Mouse (Mus musculus): Measurements from ENCODE around the gene Abhd2. TPM values are rescaled to one million over a fixed set of nuclear protein-coding genes. Genes with fewer than 3 reads are reported as not detected.

Abhd2 gene
- total RNA-seq, 2 experiments from 2014 or later = 121 to 124 TPM

DNA sequence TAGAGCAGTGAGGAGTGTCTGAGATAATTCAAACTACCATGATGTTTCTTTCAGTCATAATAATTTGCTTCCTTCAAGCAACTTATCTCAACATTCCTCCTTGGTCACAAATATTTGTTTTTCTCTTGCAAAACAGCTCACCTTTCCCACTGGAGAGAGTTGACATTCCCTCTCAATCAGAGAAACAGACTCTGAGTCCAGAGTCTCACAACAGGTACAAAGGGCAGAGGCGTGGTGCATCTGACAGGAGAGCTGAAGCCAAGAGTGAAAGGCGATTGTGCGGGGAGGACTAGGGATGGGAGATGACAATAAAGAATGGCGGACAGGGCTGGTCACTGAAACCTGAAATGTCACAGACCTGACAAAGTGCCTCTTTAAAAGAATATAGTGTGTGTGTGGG is 16.3 kb upstream of the Abhd2 start:
- intact Hi-C loops (cut with DNase I) = no loop called here
- no peak for DNase-seq (ENCODE audit: extremely low spot score in 1 of 2, low spot score in 2 of 2)

DNA sequence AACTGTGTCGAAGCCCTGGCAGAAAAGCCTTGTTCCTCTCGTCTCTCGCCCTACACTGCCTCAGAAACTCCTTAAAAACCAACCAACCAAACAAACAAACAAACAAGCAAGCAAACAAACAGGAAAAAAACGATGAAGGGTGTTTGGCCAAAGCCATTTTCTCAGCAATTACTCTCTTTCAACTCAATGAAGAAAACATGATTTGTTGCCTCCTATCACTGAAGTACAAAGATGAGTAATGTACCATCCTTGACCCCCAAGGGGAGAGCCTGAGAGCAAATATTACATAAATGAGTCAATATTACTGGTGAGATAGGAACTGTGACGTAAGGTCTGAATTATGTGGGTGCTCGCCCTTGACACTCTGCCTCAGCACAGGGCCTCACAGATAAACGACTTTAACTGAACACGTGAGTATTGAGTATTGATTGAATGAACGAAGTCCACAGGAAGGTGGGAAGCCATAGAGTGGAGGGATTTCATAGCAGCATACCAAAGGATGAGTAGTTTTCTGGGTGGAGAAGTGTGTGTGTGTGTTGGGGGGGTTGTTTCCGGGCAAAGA is 13.9 kb upstream of the Abhd2 start:
- no peak for DNase-seq (ENCODE audit: extremely low spot score in 1 of 2, low spot score in 2 of 2)
- intact Hi-C loops (cut with DNase I) = no loop called here

DNA sequence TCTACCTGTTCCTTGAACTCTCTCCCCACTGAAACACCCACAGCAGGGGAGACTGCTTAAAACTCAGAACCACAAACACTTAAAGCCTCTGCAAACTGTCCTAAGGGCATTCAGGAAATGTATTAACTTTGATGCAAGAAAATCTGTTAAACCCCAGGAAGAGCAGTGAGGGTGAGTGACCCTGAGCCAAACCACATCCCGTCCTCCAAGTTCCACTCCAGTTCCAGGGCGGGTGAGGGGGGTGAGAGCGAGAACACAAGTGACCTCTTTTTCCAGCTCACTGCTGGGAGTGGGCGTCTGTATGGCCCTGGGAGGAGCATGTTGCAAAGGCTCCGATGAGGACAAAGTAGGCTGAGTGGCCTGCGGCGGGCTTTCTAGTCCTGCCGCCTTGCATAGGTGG is 10.5 kb upstream of the Abhd2 start:
- DNase-seq (ENCODE audit: extremely low spot score in 1 of 2, low spot score in 2 of 2) = peak in 1 of 2 experiments; percentile 63

DNA sequence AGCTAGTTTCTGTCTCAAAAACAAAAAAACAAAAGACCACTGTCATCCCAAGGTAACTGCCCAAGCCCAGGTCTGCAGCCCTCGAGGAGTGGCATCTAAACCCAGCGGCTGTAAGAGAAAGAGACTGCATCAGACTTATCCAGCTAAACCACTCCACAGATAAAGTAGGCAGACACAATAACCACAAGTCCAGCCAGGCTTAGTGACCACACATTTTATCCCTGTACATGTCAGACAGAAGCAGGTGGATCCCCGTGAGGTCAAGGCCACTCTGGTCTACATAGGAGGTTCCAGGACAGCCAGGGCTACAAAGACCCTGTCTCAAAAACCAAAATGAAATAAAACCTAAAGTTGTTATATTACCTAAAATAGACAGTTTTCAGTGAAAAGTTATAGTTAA is 9.2 kb upstream of the Abhd2 start:
- intact Hi-C loops (cut with DNase I) = no loop called here
- no peak for DNase-seq (ENCODE audit: extremely low spot score in 1 of 2, low spot score in 2 of 2)

More for the DNA sequence above, 10.5 kb upstream of the Abhd2 start:
- intact Hi-C loops (cut with DNase I) = no loop called here

DNA sequence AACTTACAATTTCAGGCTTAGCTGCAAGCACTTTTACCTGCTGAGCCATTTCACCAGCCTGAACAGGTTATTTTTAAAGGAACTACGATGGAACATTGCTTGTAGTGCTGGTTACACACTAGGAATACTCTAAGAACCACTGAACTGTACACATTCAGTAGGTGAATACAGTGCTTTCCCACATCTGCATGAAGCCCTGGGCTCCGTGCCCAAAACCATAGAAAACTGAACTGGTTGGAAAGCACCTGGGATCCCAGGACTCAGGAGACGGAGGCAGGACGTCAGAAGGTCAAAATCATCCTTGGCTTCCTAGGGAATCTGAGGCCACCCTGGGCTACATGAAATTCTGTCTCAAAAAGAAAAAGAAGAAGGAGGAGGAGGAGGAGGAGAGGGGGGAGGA is 6.8 kb upstream of the Abhd2 start:
- intact Hi-C loops (cut with DNase I) = no loop called here
- DNase-seq (ENCODE audit: extremely low spot score in 1 of 2, low spot score in 2 of 2) = no peak

DNA sequence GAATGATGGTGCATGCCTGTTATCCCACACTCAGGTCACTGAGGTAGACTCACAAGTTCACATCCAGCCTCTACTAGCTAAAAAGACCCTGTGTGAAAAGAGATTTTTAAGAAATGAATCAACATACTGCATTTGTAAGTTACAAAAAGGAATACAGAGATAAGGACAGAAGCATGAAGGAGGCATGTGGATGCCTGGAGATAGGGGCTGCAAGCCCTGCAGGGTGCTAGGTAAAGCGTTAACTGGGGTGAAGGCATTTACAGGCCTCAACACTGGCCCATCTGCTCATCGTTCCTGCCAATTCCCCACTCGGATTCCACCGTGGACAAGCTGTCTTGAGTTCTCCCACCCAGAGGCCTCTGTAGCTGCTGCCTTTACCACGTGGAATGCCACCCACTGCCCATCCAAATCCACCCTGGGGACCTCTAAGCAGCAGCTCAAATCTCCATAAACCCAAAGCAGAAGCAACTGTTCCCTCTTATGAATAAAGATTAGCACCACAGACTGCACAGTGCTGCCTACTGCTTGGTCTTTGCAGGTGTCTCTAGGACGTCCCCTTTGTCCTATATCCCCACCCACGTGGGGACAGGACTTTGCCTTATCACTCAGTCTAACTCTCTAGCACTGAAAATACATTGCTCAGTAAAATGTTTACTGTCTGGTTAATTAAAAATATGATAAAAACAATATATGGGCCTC is 5.2 kb upstream of the Abhd2 start:
- intact Hi-C loops (cut with DNase I) = no loop called here
- no peak for DNase-seq (ENCODE audit: extremely low spot score in 1 of 2, low spot score in 2 of 2)

DNA sequence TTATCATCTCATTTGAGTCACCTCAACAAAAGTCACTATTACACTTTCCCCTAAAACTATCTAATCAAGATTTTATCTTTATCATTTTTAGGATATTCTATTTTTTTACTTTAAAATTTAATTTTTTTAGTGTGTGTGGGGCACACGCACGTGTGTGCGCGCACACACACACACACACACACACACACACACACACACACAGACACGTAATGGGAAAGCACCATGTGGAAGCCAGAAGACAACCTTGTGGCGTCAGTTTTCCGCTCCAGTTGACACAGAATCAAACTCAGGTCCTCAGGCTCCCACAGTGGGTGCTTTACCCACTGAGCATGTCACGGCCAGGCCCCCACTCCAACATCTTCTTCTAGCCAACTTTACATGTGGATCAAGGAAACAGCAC is 4.1 kb upstream of the Abhd2 start:
- no peak for DNase-seq (ENCODE audit: extremely low spot score in 1 of 2, low spot score in 2 of 2)
- intact Hi-C loops (cut with DNase I) = no loop called here

DNA sequence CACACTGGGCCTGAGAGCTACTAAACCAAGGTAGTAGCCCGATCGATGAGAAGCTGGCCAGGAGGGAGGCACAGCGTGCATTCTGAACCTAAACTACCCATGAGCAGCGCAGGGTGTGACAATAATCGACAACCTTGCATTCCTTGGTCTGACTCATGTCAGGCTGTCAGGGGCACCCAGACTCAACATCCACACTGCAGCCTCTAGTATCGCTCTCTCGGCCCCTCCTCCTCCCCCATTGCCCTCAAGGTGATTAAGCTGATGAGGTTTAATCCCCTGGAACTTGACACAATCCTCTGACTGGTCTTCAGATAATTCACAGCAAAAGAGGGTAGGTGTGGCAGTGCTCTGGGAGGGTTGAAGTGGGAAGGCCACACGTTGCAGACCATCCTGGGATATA is 3.6 kb upstream of the Abhd2 start:
- DNase-seq (ENCODE audit: extremely low spot score in 1 of 2, low spot score in 2 of 2) = no peak

DNA sequence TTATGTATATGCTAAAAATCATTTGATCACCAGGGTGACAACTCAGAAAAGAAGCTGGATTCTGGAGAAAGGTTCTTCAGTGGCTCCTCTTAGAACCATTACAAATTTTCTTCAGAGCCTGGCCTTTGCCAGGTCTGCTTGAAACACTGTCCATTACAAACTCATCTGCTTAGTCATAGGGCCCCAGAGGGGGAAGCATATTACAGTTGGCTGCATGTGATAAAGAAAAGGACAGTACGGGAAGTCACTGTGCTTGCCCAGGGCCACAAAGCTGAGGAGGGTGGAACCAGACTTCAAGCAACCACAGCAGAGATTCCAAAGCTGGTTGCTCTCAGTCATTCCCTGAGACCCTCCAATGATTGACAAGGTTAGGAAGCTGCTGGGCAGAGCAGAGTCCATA is 3.1 kb upstream of the Abhd2 start:
- no peak for DNase-seq (ENCODE audit: extremely low spot score in 1 of 2, low spot score in 2 of 2)
- intact Hi-C loops (cut with DNase I) = no loop called here

More for the DNA sequence above, 3.6 kb upstream of the Abhd2 start:
- intact Hi-C loops (cut with DNase I) = no loop called here

DNA sequence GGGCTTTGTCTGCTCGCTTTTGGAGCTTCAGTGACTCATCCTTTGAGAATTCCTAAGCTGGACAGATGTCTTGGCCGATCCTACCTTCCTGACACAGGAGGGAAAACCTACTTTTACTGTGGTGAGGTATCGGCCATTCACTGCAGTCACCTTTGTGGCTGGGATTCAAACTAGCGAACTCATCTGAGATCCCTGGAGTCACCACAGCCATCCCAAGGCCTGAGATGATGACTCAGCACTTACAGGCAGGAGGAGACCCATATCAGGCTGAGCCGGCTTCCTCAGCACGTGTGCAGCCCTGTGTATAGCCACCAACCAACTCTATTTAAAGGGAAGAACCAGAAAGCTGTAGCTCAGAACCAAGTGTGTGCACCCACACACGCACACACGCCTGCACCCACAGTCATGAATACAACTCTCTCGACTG is 2.0 kb upstream of the Abhd2 start:
- intact Hi-C loops (cut with DNase I) = no loop called here
- DNase-seq (ENCODE audit: extremely low spot score in 1 of 2, low spot score in 2 of 2) = peak in 1 of 2 experiments; percentile 43

DNA sequence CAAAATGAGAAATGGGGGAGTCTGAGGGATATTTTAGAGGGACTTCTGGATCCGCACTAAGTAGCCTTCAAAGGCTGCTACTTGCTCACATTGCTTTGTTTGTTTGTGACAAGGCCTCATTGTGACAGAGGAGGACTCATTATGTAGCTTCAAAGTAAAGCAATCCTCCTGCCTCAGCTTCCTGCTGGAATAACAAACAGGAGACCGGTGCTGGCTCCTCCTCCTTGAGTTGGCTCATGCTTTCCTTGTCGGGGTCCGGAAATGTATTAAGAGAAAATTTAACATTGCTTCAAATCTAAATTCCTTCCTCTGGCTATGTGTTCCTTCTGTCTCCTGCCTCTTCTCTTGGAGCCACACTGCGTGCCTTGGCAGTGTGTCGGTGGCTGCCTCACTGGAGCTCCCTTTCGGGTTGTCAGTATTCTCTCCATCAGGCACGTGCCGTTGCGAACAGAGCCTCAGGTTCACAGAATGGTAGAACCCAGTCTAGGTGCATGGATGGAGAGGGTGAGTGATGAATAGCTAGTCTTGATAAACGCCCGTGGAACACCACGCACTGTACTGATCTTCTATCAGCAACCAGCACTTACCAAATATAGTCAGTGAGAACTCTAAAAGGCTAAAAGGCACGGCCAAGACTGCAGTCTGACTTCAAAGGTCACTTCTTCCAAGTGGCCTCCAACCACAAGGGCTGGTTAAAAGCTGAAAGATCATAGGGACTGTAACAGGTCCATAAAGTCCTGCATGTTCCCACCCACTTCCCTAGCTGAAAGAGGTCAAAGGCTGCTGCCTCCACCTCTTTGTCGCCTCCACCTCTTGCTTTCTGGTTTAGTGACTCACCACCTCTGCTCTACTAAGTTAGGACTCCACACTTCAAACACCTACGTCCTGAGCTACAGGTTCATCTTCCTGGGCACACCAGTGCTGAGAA is 874 bp upstream of the Abhd2 start:
- DNase-seq (ENCODE audit: extremely low spot score in 1 of 2, low spot score in 2 of 2) = no peak

DNA sequence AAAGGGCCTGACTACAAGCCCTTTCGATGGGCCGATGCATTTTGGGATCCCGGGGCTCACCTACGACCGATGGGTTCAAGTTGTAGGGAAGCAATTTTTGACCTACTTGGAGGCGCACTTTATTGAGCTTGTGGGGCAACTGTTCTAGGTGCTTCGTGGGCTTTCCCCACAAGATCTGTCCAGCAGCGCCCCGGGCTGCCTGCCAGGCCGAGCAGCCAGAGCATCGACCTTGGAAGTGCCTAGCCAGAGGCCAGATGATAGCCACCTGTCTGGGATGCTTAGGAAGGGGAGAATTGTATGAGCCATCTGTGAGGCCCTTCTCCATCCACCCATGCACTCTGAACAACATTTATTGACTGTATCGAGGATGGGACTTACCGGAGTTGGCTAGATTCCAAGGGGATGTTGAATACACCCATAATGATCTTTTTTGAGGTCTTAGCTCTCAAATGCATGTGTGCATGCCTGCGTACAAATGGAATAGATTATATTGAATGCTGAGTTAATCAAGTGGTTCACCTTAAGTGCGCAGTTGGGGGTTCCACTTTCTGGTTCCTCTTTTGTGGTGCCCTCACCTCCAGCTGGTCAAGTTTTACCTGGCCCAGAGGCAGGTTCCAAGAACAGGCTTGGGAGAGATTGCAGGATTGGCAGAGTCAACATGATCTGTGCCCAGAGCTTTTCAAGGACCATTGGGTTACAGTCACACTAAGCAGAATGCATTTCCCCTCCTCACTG is 906 bp downstream of the Abhd2 start:
- intact Hi-C loops (cut with DNase I) = no loop called here
- peak in 1 of 2 experiments; percentile 61 for DNase-seq (ENCODE audit: extremely low spot score in 1 of 2, low spot score in 2 of 2)

More for the DNA sequence above, 874 bp upstream of the Abhd2 start:
- intact Hi-C loops (cut with DNase I) = no loop called here

DNA sequence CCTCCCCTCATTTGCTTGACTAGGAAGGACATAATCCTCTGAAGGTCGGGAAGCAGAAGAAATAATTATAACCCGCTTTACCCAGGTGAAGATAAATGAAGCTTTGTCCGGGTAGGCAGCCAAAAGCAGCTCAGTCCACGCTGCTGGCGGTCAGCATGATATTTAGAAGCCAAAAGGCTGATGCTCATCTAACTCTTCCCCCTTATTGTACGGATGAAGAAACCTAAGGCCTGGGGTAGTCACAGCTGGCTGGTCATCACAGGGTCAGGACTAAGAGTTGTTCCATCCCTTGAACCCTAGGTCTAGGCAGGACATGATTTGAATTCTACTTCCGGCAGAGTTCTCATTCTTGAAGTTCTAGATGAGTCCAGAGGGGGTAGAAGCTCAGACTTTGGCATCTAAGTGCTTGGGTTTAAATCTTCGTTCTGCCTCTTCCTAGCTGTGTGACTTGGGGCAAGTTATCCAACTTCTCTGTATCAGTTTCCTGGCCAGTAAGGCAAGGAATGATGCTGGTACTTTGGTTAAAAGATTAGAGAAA is 1.5 kb downstream of the Abhd2 start:
- intact Hi-C loops (cut with DNase I) = loop anchor here (5.0 kb wide), 1 partner anchor 38 kb away; no protein-coding TSS in a partner anchor
- DNase-seq (ENCODE audit: extremely low spot score in 1 of 2, low spot score in 2 of 2) = no peak

DNA sequence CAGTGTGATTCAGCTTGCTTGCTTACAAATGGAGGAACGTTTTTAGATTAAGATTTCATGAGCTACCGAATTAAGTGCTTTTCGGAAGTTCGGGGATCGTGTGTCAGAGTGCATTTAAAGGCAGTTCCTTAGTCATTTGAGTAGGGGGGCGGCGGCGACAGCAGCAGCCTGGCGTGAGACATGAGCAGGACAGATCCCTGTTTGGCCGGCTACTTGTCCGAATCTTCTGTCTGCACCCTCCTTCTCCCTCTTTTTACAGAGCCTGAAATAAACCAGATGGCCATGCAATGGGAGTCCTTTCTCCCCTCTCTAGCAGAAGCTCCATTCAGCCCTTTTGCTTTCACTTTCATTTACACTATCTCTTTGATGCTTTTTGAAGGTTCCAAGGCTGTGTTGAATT is 2.3 kb downstream of the Abhd2 start:
- intact Hi-C loops (cut with DNase I) = loop anchor here (5.0 kb wide), 1 partner anchor 37 kb away; no protein-coding TSS in a partner anchor

DNA sequence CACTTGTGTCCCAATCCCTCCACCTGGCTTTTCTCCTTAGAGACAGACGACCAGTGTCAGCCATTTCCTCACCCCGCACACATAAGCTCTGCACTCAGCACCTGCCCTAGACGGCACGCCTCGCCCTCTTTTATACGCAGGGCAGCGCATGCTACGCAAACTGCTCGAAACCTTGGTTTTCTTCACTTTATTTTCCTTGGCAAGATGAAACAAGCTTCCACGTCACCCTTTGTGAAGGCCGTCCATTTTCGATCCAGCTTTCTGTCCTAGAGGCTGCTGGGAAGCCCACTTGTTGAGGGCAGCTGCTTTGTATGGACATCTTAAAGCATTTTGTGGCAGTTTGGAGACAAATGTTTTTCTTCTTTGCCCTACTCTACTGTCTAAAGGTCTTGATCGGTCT is 5.4 kb downstream of the Abhd2 start:
- intact Hi-C loops (cut with DNase I) = loop anchor here (5.0 kb wide), 1 partner anchor 34 kb away; no protein-coding TSS in a partner anchor
- no peak for DNase-seq (ENCODE audit: extremely low spot score in 1 of 2, low spot score in 2 of 2)

More for the DNA sequence above, 2.3 kb downstream of the Abhd2 start:
- no peak for DNase-seq (ENCODE audit: extremely low spot score in 1 of 2, low spot score in 2 of 2)

DNA sequence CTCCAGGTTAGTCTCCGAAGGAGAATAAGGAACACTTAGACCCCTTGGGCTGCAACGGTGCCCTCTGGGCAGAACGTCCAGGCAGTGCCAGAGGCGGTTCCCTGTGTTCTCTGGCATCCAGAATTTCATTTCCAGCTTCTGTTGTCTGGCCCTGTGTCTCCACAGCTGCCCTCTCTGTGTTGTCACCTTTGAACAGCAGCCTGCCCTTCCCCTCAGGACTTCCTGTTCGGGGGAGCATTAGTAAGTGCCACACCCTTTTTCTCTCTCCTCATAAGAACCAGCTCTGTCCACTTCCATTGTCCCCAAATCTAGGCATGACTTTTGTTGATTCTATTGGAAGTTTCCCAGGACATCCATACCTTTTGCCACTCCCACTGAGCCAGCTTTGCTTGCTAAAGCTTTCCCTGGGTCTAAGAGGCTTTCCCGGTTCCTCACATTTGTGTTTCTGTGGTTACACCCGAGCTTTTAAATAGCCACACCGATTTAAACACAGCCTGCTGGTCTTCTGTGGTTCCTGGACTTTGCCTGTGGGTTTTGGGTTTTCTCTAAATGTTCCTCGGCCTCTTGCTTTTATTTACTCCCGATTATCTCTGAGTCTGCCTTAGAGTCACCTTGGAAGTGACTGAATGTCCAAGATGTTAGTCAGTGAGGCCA is 6.5 kb downstream of the Abhd2 start:
- intact Hi-C loops (cut with DNase I) = loop anchor here (5.0 kb wide), 1 partner anchor 33 kb away; no protein-coding TSS in a partner anchor

DNA sequence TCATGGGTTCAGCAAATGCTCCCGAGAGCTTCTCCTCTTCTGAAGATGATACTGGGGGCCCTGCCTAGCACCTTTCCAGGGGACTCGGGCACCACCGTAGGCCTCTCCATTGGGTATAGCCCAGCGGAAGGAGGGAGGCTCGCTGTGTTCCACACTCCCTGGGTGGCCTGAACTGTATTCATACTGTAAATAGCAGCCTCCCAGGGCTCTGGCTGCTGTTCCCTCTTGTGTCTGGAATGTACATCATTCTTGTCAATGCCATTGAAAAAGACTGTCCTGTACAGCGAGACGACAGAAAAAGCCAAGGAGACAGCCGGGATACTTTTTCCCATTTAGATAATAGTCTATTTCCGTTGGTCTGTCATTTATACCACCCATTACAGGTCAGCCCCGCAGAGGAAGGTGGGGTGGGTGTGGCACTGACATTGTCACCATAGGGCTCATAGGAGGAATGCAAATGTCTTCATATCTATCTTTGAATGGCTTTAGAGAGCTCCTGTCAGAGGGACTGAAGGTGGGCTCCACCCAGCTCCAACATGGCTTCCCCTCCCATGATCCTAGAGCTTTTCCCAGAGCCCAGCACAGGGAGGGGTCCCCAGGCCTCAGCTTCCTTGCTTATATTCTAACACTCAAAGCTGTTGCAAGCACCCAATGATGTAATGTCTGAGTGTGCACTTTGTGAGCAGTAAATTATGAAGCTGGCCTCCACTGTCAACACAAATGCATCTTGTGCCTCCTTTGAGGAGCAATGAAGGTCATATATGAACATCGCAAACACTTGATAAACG is 10.1 kb downstream of the Abhd2 start:
- intact Hi-C loops (cut with DNase I) = no loop called here

More for the DNA sequence above, 6.5 kb downstream of the Abhd2 start:
- peak in 1 of 2 experiments; percentile 52 for DNase-seq (ENCODE audit: extremely low spot score in 1 of 2, low spot score in 2 of 2)

More for the DNA sequence above, 10.1 kb downstream of the Abhd2 start:
- peak in 1 of 2 experiments; percentile 12 for DNase-seq (ENCODE audit: extremely low spot score in 1 of 2, low spot score in 2 of 2)
